Mouse (Mus musculus): Measurements from ENCODE around the gene Fus. TPM values are rescaled to one million over a fixed set of nuclear protein-coding genes. Genes with fewer than 3 reads are reported as not detected.

Fus gene
- polyA plus RNA-seq, 1 experiment from 2014 or later: 62.7 TPM

GRCm38 (mm10) chr7:128024364-128024763 lies 57.1 kb downstream of the Fus start:
- no peak overlapping the region for H3K27ac ChIP-seq (ENCODE audit: low read depth, low read length)
- no peak overlapping the region for H3K9ac ChIP-seq (ENCODE audit: low read depth, low read length)
- H3K36me3 ChIP-seq (ENCODE audit: control insufficient read depth, insufficient read depth, low read length): no peaks in the 10 kb centered on the region
- ATAC-seq (ENCODE audit: low FRiP score, low TSS enrichment): no peak
- H3K4me1 ChIP-seq (ENCODE audit: control insufficient read depth, insufficient read depth, low read length): no peaks in the 10 kb centered on the region
- no peak overlapping the region for H3K4me3 ChIP-seq (ENCODE audit: low read length)
- no peak overlapping the region for H3K4me2 ChIP-seq (replicated peaks; ENCODE audit: low read depth, low read length)
- 88% methylated on average over 9 of the region's 9 CpGs for WGBS
- H3K27me3 ChIP-seq (ENCODE audit: control insufficient read depth, insufficient read depth, low read length): no peaks in the 10 kb centered on the region
- no peaks in the 10 kb centered on the region for H3K9me3 ChIP-seq (ENCODE audit: control insufficient read depth, low read length)

GRCm38 (mm10) chr7:128024932-128025331 lies 57.7 kb downstream of the Fus start:
- Histone ChIP-seq H3K9ac (ENCODE audit: low read depth, low read length) (no peak overlapping the region), H3K4me2 (replicated peaks; ENCODE audit: low read depth, low read length) (no peak overlapping the region), H3K9me3 (ENCODE audit: control insufficient read depth, low read length) (no peaks in the 10 kb centered on the region), H3K27me3 (ENCODE audit: control insufficient read depth, insufficient read depth, low read length) (no peaks in the 10 kb centered on the region), H3K36me3 (ENCODE audit: control insufficient read depth, insufficient read depth, low read length) (no peaks in the 10 kb centered on the region), H3K27ac (ENCODE audit: low read depth, low read length) (no peak overlapping the region), H3K4me3 (ENCODE audit: low read length) (no peak overlapping the region), H3K4me1 (ENCODE audit: control insufficient read depth, insufficient read depth, low read length) (no peaks in the 10 kb centered on the region)
- no peak for ATAC-seq (ENCODE audit: low FRiP score, low TSS enrichment)
- 80% methylated on average over 4 of the region's 4 CpGs for WGBS

GRCm38 (mm10) chr7:128025381-128025780 lies 58.1 kb downstream of the Fus start:
- Histone ChIP-seq H3K4me2 (replicated peaks; ENCODE audit: low read depth, low read length) (no peak overlapping the region), H3K27me3 (ENCODE audit: control insufficient read depth, insufficient read depth, low read length) (no peaks in the 10 kb centered on the region), H3K27ac (ENCODE audit: low read depth, low read length) (no peak overlapping the region), H3K4me3 (ENCODE audit: low read length) (no peak overlapping the region), H3K4me1 (ENCODE audit: control insufficient read depth, insufficient read depth, low read length) (no peaks in the 10 kb centered on the region), H3K36me3 (ENCODE audit: control insufficient read depth, insufficient read depth, low read length) (no peaks in the 10 kb centered on the region), H3K9me3 (ENCODE audit: control insufficient read depth, low read length) (no peaks in the 10 kb centered on the region), H3K9ac (ENCODE audit: low read depth, low read length) (no peak overlapping the region)
- no peak for ATAC-seq (ENCODE audit: low FRiP score, low TSS enrichment)
- WGBS: 73% methylated on average over 4 of the region's 4 CpGs

- no peaks in the 10 kb centered on the region for H3K27me3 ChIP-seq (ENCODE audit: control insufficient read depth, insufficient read depth, low read length)
- H3K9ac ChIP-seq (ENCODE audit: low read depth, low read length): no peak overlapping the region
- H3K4me2 ChIP-seq (replicated peaks; ENCODE audit: low read depth, low read length): no peak overlapping the region
- no peaks in the 10 kb centered on the region for H3K4me1 ChIP-seq (ENCODE audit: control insufficient read depth, insufficient read depth, low read length)
- H3K36me3 ChIP-seq (ENCODE audit: control insufficient read depth, insufficient read depth, low read length): no peaks in the 10 kb centered on the region
- no peak overlapping the region for H3K27ac ChIP-seq (ENCODE audit: low read depth, low read length)
- WGBS: 37% methylated on average over 9 of the region's 9 CpGs
- peak; percentile 64; the same call in 1 of the 2 replicates for ATAC-seq (ENCODE audit: low FRiP score, low TSS enrichment)
- no peaks in the 10 kb centered on the region for H3K9me3 ChIP-seq (ENCODE audit: control insufficient read depth, low read length)
- H3K4me3 ChIP-seq (ENCODE audit: low read length): no peak overlapping the region
These were observed 64.2 kb downstream of the Fus start for GRCm38 (mm10) chr7:128031403-128031976.

GRCm38 (mm10) chr7:128032290-128032988 lies 65.2 kb downstream of the Fus start:
- no peaks in the 10 kb centered on the region for H3K4me1 ChIP-seq (ENCODE audit: control insufficient read depth, insufficient read depth, low read length)
- no peak overlapping the region for H3K27ac ChIP-seq (ENCODE audit: low read depth, low read length)
- 91% methylated on average over 5 of the region's 5 CpGs for WGBS
- no peaks in the 10 kb centered on the region for H3K27me3 ChIP-seq (ENCODE audit: control insufficient read depth, insufficient read depth, low read length)
- H3K9me3 ChIP-seq (ENCODE audit: control insufficient read depth, low read length): no peaks in the 10 kb centered on the region
- no peaks in the 10 kb centered on the region for H3K36me3 ChIP-seq (ENCODE audit: control insufficient read depth, insufficient read depth, low read length)
- no peak for ATAC-seq (ENCODE audit: low FRiP score, low TSS enrichment)
- H3K4me2 ChIP-seq (replicated peaks; ENCODE audit: low read depth, low read length): no peak overlapping the region
- no peak overlapping the region for H3K4me3 ChIP-seq (ENCODE audit: low read length)
- no peak overlapping the region for H3K9ac ChIP-seq (ENCODE audit: low read depth, low read length)

GRCm38 (mm10) chr7:128032989-128033293 lies 65.7 kb downstream of the Fus start:
- Histone ChIP-seq H3K27ac (ENCODE audit: low read depth, low read length) (no peak overlapping the region), H3K9ac (ENCODE audit: low read depth, low read length) (no peak overlapping the region), H3K36me3 (ENCODE audit: control insufficient read depth, insufficient read depth, low read length) (no peaks in the 10 kb centered on the region), H3K4me2 (replicated peaks; ENCODE audit: low read depth, low read length) (no peak overlapping the region), H3K4me3 (ENCODE audit: low read length) (no peak overlapping the region), H3K4me1 (ENCODE audit: control insufficient read depth, insufficient read depth, low read length) (no peaks in the 10 kb centered on the region), H3K27me3 (ENCODE audit: control insufficient read depth, insufficient read depth, low read length) (no peaks in the 10 kb centered on the region), H3K9me3 (ENCODE audit: control insufficient read depth, low read length) (no peaks in the 10 kb centered on the region)
- ATAC-seq (ENCODE audit: low FRiP score, low TSS enrichment): no peak
- WGBS: 94% methylated on average over 3 of the region's 3 CpGs

GRCm38 (mm10) chr7:128033616-128034015 lies 66.4 kb downstream of the Fus start:
- Histone ChIP-seq H3K9me3 (ENCODE audit: control insufficient read depth, low read length) (no peaks in the 10 kb centered on the region), H3K4me3 (ENCODE audit: low read length) (no peak overlapping the region), H3K4me1 (ENCODE audit: control insufficient read depth, insufficient read depth, low read length) (no peaks in the 10 kb centered on the region), H3K27ac (ENCODE audit: low read depth, low read length) (no peak overlapping the region), H3K4me2 (replicated peaks; ENCODE audit: low read depth, low read length) (no peak overlapping the region), H3K36me3 (ENCODE audit: control insufficient read depth, insufficient read depth, low read length) (no peaks in the 10 kb centered on the region), H3K27me3 (ENCODE audit: control insufficient read depth, insufficient read depth, low read length) (no peaks in the 10 kb centered on the region), H3K9ac (ENCODE audit: low read depth, low read length) (no peak overlapping the region)
- no peak for ATAC-seq (ENCODE audit: low FRiP score, low TSS enrichment)
- WGBS: 93% methylated on average over 4 of the region's 4 CpGs

Other genes starting within 250 kb of the Fus start
- 0.43 and 0.55 TPM in 2 replicates for gene Ctf2, start 235.3 kb upstream of the Fus start, polyA plus RNA-seq (2014; fragmentation: Nextera tagmentation; extraction: Ambion mirVana)
- 6.2 and 10.0 TPM in 2 replicates for gene Fbxl19, start 222.9 kb upstream of the Fus start, polyA plus RNA-seq (2014; fragmentation: Nextera tagmentation; extraction: Ambion mirVana)
- gene Orai3, start 197.6 kb upstream of the Fus start, polyA plus RNA-seq (2014; fragmentation: Nextera tagmentation; extraction: Ambion mirVana): 12.9 and 19.7 TPM in 2 replicates
- 32.6 and 34.7 TPM in 2 replicates for gene Setd1a, start 190.8 kb upstream of the Fus start, polyA plus RNA-seq (2014; fragmentation: Nextera tagmentation; extraction: Ambion mirVana)
- not detected in 2 replicates for gene Gm49388, start 181.8 kb upstream of the Fus start, polyA plus RNA-seq (2014; fragmentation: Nextera tagmentation; extraction: Ambion mirVana)
- gene Hsd3b7, start 166.9 kb upstream of the Fus start, polyA plus RNA-seq (2014; fragmentation: Nextera tagmentation; extraction: Ambion mirVana): 18.0 and 18.7 TPM in 2 replicates
- 22.1 and 34.3 TPM in 2 replicates for gene Stx4a, start 143.2 kb upstream of the Fus start, polyA plus RNA-seq (2014; fragmentation: Nextera tagmentation; extraction: Ambion mirVana)
- 2.6 and 4.4 TPM in 2 replicates for gene Stx1b, start 142.9 kb upstream of the Fus start, polyA plus RNA-seq (2014; fragmentation: Nextera tagmentation; extraction: Ambion mirVana)
- 13.7 and 20.2 TPM in 2 replicates for gene Zfp646, start 91.2 kb upstream of the Fus start, polyA plus RNA-seq (2014; fragmentation: Nextera tagmentation; extraction: Ambion mirVana)
- gene Zfp668, start 90.6 kb upstream of the Fus start, polyA plus RNA-seq (2014; fragmentation: Nextera tagmentation; extraction: Ambion mirVana): 18.6 and 21.9 TPM in 2 replicates
- 0.73 and 0.77 TPM in 2 replicates for gene Prss53, start 76.5 kb upstream of the Fus start, polyA plus RNA-seq (2014; fragmentation: Nextera tagmentation; extraction: Ambion mirVana)
- gene Gm21974, start 72.0 kb upstream of the Fus start, polyA plus RNA-seq (2014; fragmentation: Nextera tagmentation; extraction: Ambion mirVana): not detected in 2 replicates
- gene Vkorc1, start 71.8 kb upstream of the Fus start, polyA plus RNA-seq (2014; fragmentation: Nextera tagmentation; extraction: Ambion mirVana): 125 and 156 TPM in 2 replicates
- 152 and 155 TPM in 2 replicates for gene Bckdk, start 63.4 kb upstream of the Fus start, polyA plus RNA-seq (2014; fragmentation: Nextera tagmentation; extraction: Ambion mirVana)
- 37.2 and 48.9 TPM in 2 replicates for gene Kat8, start 54.9 kb upstream of the Fus start, polyA plus RNA-seq (2014; fragmentation: Nextera tagmentation; extraction: Ambion mirVana)
- 44.7 and 47.1 TPM in 2 replicates for gene Prss8, start 37.4 kb upstream of the Fus start, polyA plus RNA-seq (2014; fragmentation: Nextera tagmentation; extraction: Ambion mirVana)
- 12.1 and 12.4 TPM in 2 replicates for gene Prss36, start 20.7 kb upstream of the Fus start, polyA plus RNA-seq (2014; fragmentation: Nextera tagmentation; extraction: Ambion mirVana)
- 39.5 and 47.3 TPM in 2 replicates for gene Pycard, start 26.4 kb downstream of the Fus start, polyA plus RNA-seq (2014; fragmentation: Nextera tagmentation; extraction: Ambion mirVana)
- gene Trim72, start 36.5 kb downstream of the Fus start, polyA plus RNA-seq (2014; fragmentation: Nextera tagmentation; extraction: Ambion mirVana): 0.14 TPM in 1 of 2 replicates, not detected in the other
- gene Itgam, start 95.2 kb downstream of the Fus start, polyA plus RNA-seq (2014; fragmentation: Nextera tagmentation; extraction: Ambion mirVana): 0.14 and 0.54 TPM in 2 replicates
- gene Gm49368, start 95.2 kb downstream of the Fus start, polyA plus RNA-seq (2014; fragmentation: Nextera tagmentation; extraction: Ambion mirVana): not detected in 2 replicates
- 0.05 TPM in 1 of 2 replicates, not detected in the other for gene Itgax, start 162.1 kb downstream of the Fus start, polyA plus RNA-seq (2014; fragmentation: Nextera tagmentation; extraction: Ambion mirVana)
- not detected in 2 replicates for gene Itgad, start 186.9 kb downstream of the Fus start, polyA plus RNA-seq (2014; fragmentation: Nextera tagmentation; extraction: Ambion mirVana)
- gene Cox6a2, start 238.9 kb downstream of the Fus start, polyA plus RNA-seq (2014; fragmentation: Nextera tagmentation; extraction: Ambion mirVana): not detected in 2 replicates

Measured in kidney, embryonic 14.5 days (tissue).